Mouse (Mus musculus) ZHBTc4 (cell line): ENCODE data around the gene Ntmt1.
A peak's percentile ranks its signal among the peaks of the same experiment; 100 is the strongest.

ENCODE experiments used
- DNase-seq: peaks from one replicate; pipeline ENCODE4 v3.0.0-alpha.2; 2011; ENCODE audit warnings: low read depth, low spot score

Ntmt1 gene

GRCm38 (mm10) chr2:30784078-30784994 is 23.3 kb upstream of the Ntmt1 start:
- peak; percentile 94 for DNase-seq

GRCm38 (mm10) chr2:30787466-30787865 is 20.2 kb upstream of the Ntmt1 start:
- no peak for DNase-seq

- no peak for DNase-seq
Observed at GRCm38 (mm10) chr2:30792061-30792460, 15.6 kb upstream of the Ntmt1 start.

- DNase-seq: peak; percentile 94
Observed at GRCm38 (mm10) chr2:30794179-30795108, 13.2 kb upstream of the Ntmt1 start.

GRCm38 (mm10) chr2:30795271-30795888 is 12.2 kb upstream of the Ntmt1 start:
- DNase-seq: no peak

GRCm38 (mm10) chr2:30795889-30796275 is 11.7 kb upstream of the Ntmt1 start:
- no peak for DNase-seq

GRCm38 (mm10) chr2:30796382-30796781 is 11.2 kb upstream of the Ntmt1 start:
- peak; percentile 94 for DNase-seq

GRCm38 (mm10) chr2:30799456-30799855 is 8.2 kb upstream of the Ntmt1 start:
- no peak for DNase-seq

- DNase-seq: no peak
Observed at GRCm38 (mm10) chr2:30800671-30801066, 7.0 kb upstream of the Ntmt1 start.

- peak; percentile 68 for DNase-seq
Observed at GRCm38 (mm10) chr2:30801067-30801852, 6.4 kb upstream of the Ntmt1 start.

GRCm38 (mm10) chr2:30803604-30804003 is 4.0 kb upstream of the Ntmt1 start, which contains the start of gene 1700001O22Rik:
1700001O22Rik (minus strand) TSS chr2:30803661.
- no peak for DNase-seq

GRCm38 (mm10) chr2:30805983-30806382 is 1.6 kb upstream of the Ntmt1 start:
- peak; percentile 51 for DNase-seq

GRCm38 (mm10) chr2:30807147-30807647 is 429 bp upstream of the Ntmt1 start:
- DNase-seq: no peak

GRCm38 (mm10) chr2:30808296-30808655 is 650 bp downstream of the Ntmt1 start:
- DNase-seq: no peak

- DNase-seq: no peak
Observed at GRCm38 (mm10) chr2:30809503-30809902, 1.9 kb downstream of the Ntmt1 start.

GRCm38 (mm10) chr2:30810573-30810972 is 2.9 kb downstream of the Ntmt1 start:
- no peak for DNase-seq

- no peak for DNase-seq
Observed at GRCm38 (mm10) chr2:30816383-30816782, 8.8 kb downstream of the Ntmt1 start.

GRCm38 (mm10) chr2:30819873-30820272 is 12.2 kb downstream of the Ntmt1 start:
- DNase-seq: no peak

GRCm38 (mm10) chr2:30821073-30821472 is 13.4 kb downstream of the Ntmt1 start:
- DNase-seq: peak; percentile 66

GRCm38 (mm10) chr2:30822460-30822859 is 14.8 kb downstream of the Ntmt1 start:
- DNase-seq: no peak
